Mouse (Mus musculus): Measurements from ENCODE around the gene Plcb4. TPM values are rescaled to one million over a fixed set of nuclear protein-coding genes. Genes with fewer than 3 reads are reported as not detected.

Plcb4 gene
- 17.2 and 20.2 TPM in 2 replicates for polyA plus RNA-seq (2015; fragmentation: Nextera tagmentation; extraction: Ambion mirVana)

GRCm38 (mm10) chr2:135658486-135659390, at the start of gene Plcb4:
Plcb4 (plus strand) TSS chr2:135659011.

GRCm38 (mm10) chr2:136051688-136052289, 393.0 kb downstream of the Plcb4 start, which contains the start of gene Lamp5:
Lamp5 (plus strand) TSS chr2:136052239.

